In genomic region chr19:31114690-31115089, GRCm38 (mm10) we compare ENCODE assay signal across 10 mouse cellular contexts. TPM values are rescaled to one million over a fixed set of nuclear protein-coding genes. Genes with fewer than 3 reads are reported as not detected.
A peak's percentile ranks its signal among the peaks of the same experiment; 100 is the strongest.
DNase-seq lines count a peak whose midpoint lies in the region; TF ChIP-seq lines count a peak whose summit lies in the region.
"Had no signal": no experiment of that assay in that cellular context is flagged by ENCODE, and none has a peak within 500 bp of the region (broad histone marks: within the 10 kb centered on the region; RNA-seq: fewer than 3 reads in every experiment).

No protein-coding gene starts in this region.

- no peak overlapping the region for H3K27ac ChIP-seq in gastrocnemius, adult 2 months
- H3K27ac ChIP-seq: embryonic facial prominence, embryonic 15.5 days; liver, embryonic 12.5 days had no signal

- H3K4me3 ChIP-seq in gastrocnemius, adult 2 months, result no peak overlapping the region
- H3K4me3 ChIP-seq: embryonic facial prominence, embryonic 15.5 days; liver, embryonic 12.5 days had no signal

- no peak for TF ChIP-seq CTCF in gastrocnemius, adult 2 months (IDR thresholded peaks at IDR 0.05)

- intact Hi-C loops in gastrocnemius, adult 2 months (cut with DNase I), result no loop called here

- DNase-seq in adrenal gland, adult 2 months, result peak; percentile 16
- DNase-seq in adrenal gland, postnatal 25 days, result no peak
- DNase-seq in right cerebral cortex, adult 2 months (ENCODE audit: low spot score in 2 of 2), result peak; percentile 27 to 52
- no peak for DNase-seq in right cerebral cortex, postnatal 4 days
- DNase-seq in lung, postnatal 10 days, result peak; percentile 27
- no peak for DNase-seq in spleen, adult 12 weeks (ENCODE audit: low spot score)
- DNase-seq in urinary bladder, postnatal 14 days (ENCODE audit: low spot score), result no peak
- DNase-seq in gastrocnemius, adult 2 months, result no peak

RNA-seq across cellular contexts. Expression of gene Cstf2t, which starts 32.1 kb away (rescaled TPM):
- 10 to 100 TPM; 16.9 to 25.3 TPM for total RNA-seq in adrenal gland, adult 2 months (2021)
- 6.6 and 6.7 TPM in 2 replicates for polyA plus RNA-seq in adrenal gland, adult 2 months (2012; rRNA removed)
- total RNA-seq in adrenal gland, postnatal 25 days (2021), result 23.6 and 26.1 TPM in 2 replicates
- total RNA-seq in gastrocnemius, adult 2 months (2021), result 10 to 100 TPM; 17.0 to 22.1 TPM

Comparison
In these comparisons a context has a peak if more than half of its experiments do, and no peak if none do; other contexts are left out.
1. DNase-seq: peak in adrenal gland, adult 2 months (single experiment), right cerebral cortex, adult 2 months (2 of 2) and lung, postnatal 10 days (single experiment); none in adrenal gland, postnatal 25 days (single experiment), right cerebral cortex, postnatal 4 days (single experiment), spleen, adult 12 weeks (single experiment), urinary bladder, postnatal 14 days (single experiment) and gastrocnemius, adult 2 months (single experiment).